Mouse (Mus musculus) small intestine, adult 2 months (tissue): ENCODE measurements around the gene Espl1.

Source experiments
- CTCF ChIP-seq: fragments of 200-500 bp; IDR thresholded peaks from 2 replicates; pipeline ENCODE4 v1.5.1; 2012; ENCODE audit warnings: low read depth, mild to moderate bottlenecking, control low read depth, inconsistent platforms, low read length, moderate library complexity, mixed read lengths; ENCODE audit not compliant: insufficient replicate concordance, insufficient read length; ENCODE audit errors: extremely low read depth
- POLR2A ChIP-seq: fragments of 200-500 bp; IDR thresholded peaks from 2 replicates; pipeline ENCODE4 v1.6.1; 2012; ENCODE audit warnings: low read depth, mild to moderate bottlenecking, control low read depth, inconsistent platforms, low read length, moderate library complexity

GRCm38 (mm10) chr15:102273982-102274716 is 21.9 kb upstream of the Espl1 start:
- TF ChIP-seq CTCF (no peak), POLR2A (no peak)
